Mouse (Mus musculus): ENCODE measurements at regions not wholly inside any gene's neighbourhood (a gene's known extent, or its start where the extent isn't known, plus 50 kb on each side); places are given as distances from the start of the nearest gene placed in this dataset.

- Histone ChIP-seq H3K27me3 (ENCODE audit: control insufficient read depth, insufficient read depth, low read length) (no peaks in the 10 kb centered on the region), H3K4me1 (ENCODE audit: control insufficient read depth, insufficient read depth) (no peaks in the 10 kb centered on the region), H3K4me2 (ENCODE audit: low read depth, low read length) (no peak overlapping the region), H3K36me3 (replicated peaks; ENCODE audit: control insufficient read depth, insufficient read depth, low read length) (no peaks in the 10 kb centered on the region), H3K4me3 (ENCODE audit: low read depth, low read length) (no peak overlapping the region), H3K9me3 (replicated peaks; ENCODE audit: control insufficient read depth, low read length) (no peaks in the 10 kb centered on the region), H3K9ac (replicated peaks; ENCODE audit: low read depth, low read length) (no peak overlapping the region), H3K27ac (ENCODE audit: low read depth) (no peak overlapping the region)
- no peak for DNase-seq (ENCODE audit: low spot score)
- no peak for ATAC-seq (ENCODE audit: insufficient read depth, low read depth)
- TF ChIP-seq CTCF (IDR thresholded peaks at IDR 0.05; ENCODE audit: low read depth) = no peak
Observed at GRCm38 (mm10) chr15:48860627-48861026, 5024.1 kb upstream of the Gm7489 start.

DNA sequence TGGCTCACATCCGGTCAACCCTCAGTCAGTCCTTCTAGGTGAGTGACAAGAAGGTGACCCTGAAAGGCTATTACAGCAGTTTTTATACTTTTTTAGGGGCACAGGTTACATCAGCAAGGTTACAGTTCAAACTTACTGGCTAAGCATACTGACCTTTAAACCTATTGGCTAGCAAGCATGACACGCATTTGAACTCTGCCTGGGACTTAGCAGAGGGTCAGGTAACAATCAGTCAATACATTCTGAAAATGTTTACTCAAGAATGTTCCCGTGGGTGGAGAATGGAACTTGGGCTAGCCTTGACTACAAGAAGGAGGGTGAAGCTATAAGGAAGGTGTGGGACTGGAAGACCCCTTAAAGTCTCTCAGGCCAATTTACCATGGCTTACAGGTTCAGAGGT, 4986.2 kb upstream of the Gm7489 start:
- H3K27ac ChIP-seq (ENCODE audit: low read depth) = no peak overlapping the region
- TF ChIP-seq EP300 (IDR thresholded peaks at IDR 0.05; ENCODE audit: low read depth) (no peak), CTCF (IDR thresholded peaks at IDR 0.05; ENCODE audit: low read depth) (no peak)
- no peak overlapping the region for H3K4me3 ChIP-seq (ENCODE audit: low read depth, low read length)
- H3K4me1 ChIP-seq (ENCODE audit: control insufficient read depth, insufficient read depth) = no peaks in the 10 kb centered on the region
- no peaks in the 10 kb centered on the region for H3K36me3 ChIP-seq (replicated peaks; ENCODE audit: control insufficient read depth, insufficient read depth, low read length)
- no peak overlapping the region for H3K4me2 ChIP-seq (ENCODE audit: low read depth, low read length)
- no peaks in the 10 kb centered on the region for H3K9me3 ChIP-seq (replicated peaks; ENCODE audit: control insufficient read depth, low read length)
- ATAC-seq (ENCODE audit: insufficient read depth, low read depth) (no peak), DNase-seq (ENCODE audit: low spot score) (no peak)
- no peak overlapping the region for H3K9ac ChIP-seq (replicated peaks; ENCODE audit: low read depth, low read length)
- WGBS = 72% methylated on average over 3 of the region's 3 CpGs
- no peaks in the 10 kb centered on the region for H3K27me3 ChIP-seq (ENCODE audit: control insufficient read depth, insufficient read depth, low read length)

- WGBS = 77% methylated on average over 3 of the region's 3 CpGs
- no peaks in the 10 kb centered on the region for H3K9me3 ChIP-seq (replicated peaks; ENCODE audit: control insufficient read depth, low read length)
- no peak for TF ChIP-seq CTCF (IDR thresholded peaks at IDR 0.05; ENCODE audit: low read depth)
- TF ChIP-seq EP300 (IDR thresholded peaks at IDR 0.05; ENCODE audit: low read depth) = no peak
- H3K4me3 ChIP-seq (ENCODE audit: low read depth, low read length) = no peak overlapping the region
- no peaks in the 10 kb centered on the region for H3K27me3 ChIP-seq (ENCODE audit: control insufficient read depth, insufficient read depth, low read length)
- H3K4me2 ChIP-seq (ENCODE audit: low read depth, low read length) = no peak overlapping the region
- no peak overlapping the region for H3K27ac ChIP-seq (ENCODE audit: low read depth)
- DNase-seq (ENCODE audit: low spot score) (no peak), ATAC-seq (ENCODE audit: insufficient read depth, low read depth) (no peak)
- no peaks in the 10 kb centered on the region for H3K36me3 ChIP-seq (replicated peaks; ENCODE audit: control insufficient read depth, insufficient read depth, low read length)
- H3K4me1 ChIP-seq (ENCODE audit: control insufficient read depth, insufficient read depth) = no peaks in the 10 kb centered on the region
- no peak overlapping the region for H3K9ac ChIP-seq (replicated peaks; ENCODE audit: low read depth, low read length)
Observed at GRCm38 (mm10) chr15:48904687-48905086, 4980.0 kb upstream of the Gm7489 start.

DNA sequence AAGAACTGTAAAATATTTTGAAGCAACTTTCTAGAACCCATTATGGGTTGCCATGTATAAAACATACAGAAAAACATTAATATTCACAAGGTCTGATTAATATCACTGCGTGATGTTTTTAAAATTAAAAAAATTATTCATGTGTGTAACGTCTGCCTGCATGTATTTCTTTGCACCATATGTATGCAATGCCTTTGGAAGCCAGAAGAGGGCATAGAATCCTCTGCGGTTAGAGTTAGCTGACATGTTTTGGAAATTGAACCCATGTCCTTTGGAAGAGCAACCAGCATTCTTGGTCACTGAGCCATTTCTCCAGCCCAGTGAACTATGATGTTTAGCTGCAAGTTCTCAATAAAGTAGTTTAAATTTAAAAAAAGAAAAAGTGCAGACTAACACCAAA, 4958.8 kb upstream of the Gm7489 start:
- ATAC-seq (ENCODE audit: insufficient read depth, low read depth) (no peak), DNase-seq (ENCODE audit: low spot score) (no peak)
- no peaks in the 10 kb centered on the region for H3K27me3 ChIP-seq (ENCODE audit: control insufficient read depth, insufficient read depth, low read length)
- H3K4me1 ChIP-seq (ENCODE audit: control insufficient read depth, insufficient read depth) = no peaks in the 10 kb centered on the region
- H3K27ac ChIP-seq (ENCODE audit: low read depth) = no peak overlapping the region
- WGBS = 36% methylated on average over 3 of the region's 3 CpGs
- no peaks in the 10 kb centered on the region for H3K36me3 ChIP-seq (replicated peaks; ENCODE audit: control insufficient read depth, insufficient read depth, low read length)
- no peak overlapping the region for H3K4me2 ChIP-seq (ENCODE audit: low read depth, low read length)
- H3K4me3 ChIP-seq (ENCODE audit: low read depth, low read length) = no peak overlapping the region
- TF ChIP-seq EP300 (IDR thresholded peaks at IDR 0.05; ENCODE audit: low read depth) = no peak
- peak; percentile 58 for TF ChIP-seq CTCF (IDR thresholded peaks at IDR 0.05; ENCODE audit: low read depth)
- no peaks in the 10 kb centered on the region for H3K9me3 ChIP-seq (replicated peaks; ENCODE audit: control insufficient read depth, low read length)
- no peak overlapping the region for H3K9ac ChIP-seq (replicated peaks; ENCODE audit: low read depth, low read length)

GRCm38 (mm10) chr15:48946150-48946549, 4938.6 kb upstream of the Gm7489 start:
- Histone ChIP-seq H3K36me3 (replicated peaks; ENCODE audit: control insufficient read depth, insufficient read depth, low read length) (no peaks in the 10 kb centered on the region), H3K4me2 (ENCODE audit: low read depth, low read length) (no peak overlapping the region), H3K27me3 (ENCODE audit: control insufficient read depth, insufficient read depth, low read length) (no peaks in the 10 kb centered on the region), H3K9ac (replicated peaks; ENCODE audit: low read depth, low read length) (no peak overlapping the region), H3K9me3 (replicated peaks; ENCODE audit: control insufficient read depth, low read length) (no peaks in the 10 kb centered on the region), H3K4me3 (ENCODE audit: low read depth, low read length) (no peak overlapping the region), H3K4me1 (ENCODE audit: control insufficient read depth, insufficient read depth) (no peaks in the 10 kb centered on the region), H3K27ac (ENCODE audit: low read depth) (no peak overlapping the region)
- DNase-seq (ENCODE audit: low spot score) (no peak), ATAC-seq (ENCODE audit: insufficient read depth, low read depth) (no peak)
- WGBS = 73% methylated on average over 2 of the region's 2 CpGs
- TF ChIP-seq CTCF (IDR thresholded peaks at IDR 0.05; ENCODE audit: low read depth) = no peak
- no peak for TF ChIP-seq EP300 (IDR thresholded peaks at IDR 0.05; ENCODE audit: low read depth)

DNA sequence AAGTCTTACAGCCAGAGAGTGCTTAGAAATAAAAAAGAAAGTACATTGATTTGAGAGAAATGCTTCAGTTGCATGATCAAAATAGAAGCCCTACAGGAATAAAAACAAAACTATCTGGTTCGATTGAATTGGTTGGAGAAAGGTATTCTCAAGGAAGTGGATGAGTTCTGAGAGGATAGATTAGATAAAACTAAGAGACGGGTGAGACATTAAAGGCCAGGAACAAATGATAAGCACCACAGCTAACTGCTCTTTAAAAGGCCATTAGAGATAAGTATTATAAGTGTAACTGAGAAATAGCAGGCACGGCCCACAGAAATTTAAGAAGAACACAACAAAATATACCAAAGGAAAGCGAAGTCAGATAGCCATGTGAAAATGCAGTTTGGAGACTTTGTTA, 4908.5 kb upstream of the Gm7489 start:
- Histone ChIP-seq H3K4me1 (ENCODE audit: control insufficient read depth, insufficient read depth) (no peaks in the 10 kb centered on the region), H3K4me3 (ENCODE audit: low read depth, low read length) (no peak overlapping the region), H3K27me3 (ENCODE audit: control insufficient read depth, insufficient read depth, low read length) (no peaks in the 10 kb centered on the region), H3K27ac (ENCODE audit: low read depth) (no peak overlapping the region), H3K4me2 (ENCODE audit: low read depth, low read length) (no peak overlapping the region), H3K9ac (replicated peaks; ENCODE audit: low read depth, low read length) (no peak overlapping the region), H3K36me3 (replicated peaks; ENCODE audit: control insufficient read depth, insufficient read depth, low read length) (no peaks in the 10 kb centered on the region), H3K9me3 (replicated peaks; ENCODE audit: control insufficient read depth, low read length) (no peaks in the 10 kb centered on the region; the same call in 1 of the 2 replicates)
- 19% methylated on average over 4 of the region's 4 CpGs for WGBS
- no peak for ATAC-seq (ENCODE audit: insufficient read depth, low read depth)
- no peak for DNase-seq (ENCODE audit: low spot score)
- TF ChIP-seq CTCF (IDR thresholded peaks at IDR 0.05; ENCODE audit: low read depth) (no peak), EP300 (IDR thresholded peaks at IDR 0.05; ENCODE audit: low read depth) (no peak)

Measured in heart, postnatal 0 days (tissue).